Mouse (Mus musculus) G1E-ER4 (cell line): ENCODE data around the gene Map3k15. TPM values are rescaled to one million over a fixed set of nuclear protein-coding genes. Genes with fewer than 3 reads are reported as not detected.

Experiments used
- GATA1 ChIP-seq: IDR thresholded peaks from one replicate; pipeline ENCODE4 v1.8.0; 2012; ENCODE audit warnings: low read length, inconsistent platforms
- polyA plus RNA-seq: library from polyadenylated mRNA; stranded (reverse); fragments of >175 nt; gene quantifications from 2 replicates; pipeline ENCODE4 v1.2.3, GENCODE M21; 2012

The Map3k15 gene
- polyA plus RNA-seq, 1 experiment: 0.02 TPM

GRCm38 (mm10) chrX:160170150-160170549, 181.9 kb downstream of the Map3k15 start:
- no peak for TF ChIP-seq GATA1

Other genes starting within 250 kb of the Map3k15 start
- gene Pdha1, start 150.0 kb downstream of the Map3k15 start, polyA plus RNA-seq: 11.5 and 13.4 TPM in 2 replicates